Mouse (Mus musculus) kidney, postnatal 0 days (tissue): ENCODE measurements around the gene Arhgap10. TPM values are rescaled to one million over a fixed set of nuclear protein-coding genes. Genes with fewer than 3 reads are reported as not detected.
A peak's percentile ranks its signal among the peaks of the same experiment; 100 is the strongest.

Experiments
- ATAC-seq: fragments of 200-750 bp; cut with Nextera tagmentation; replicated peaks from 2 replicates; pipeline ENCODE4 v1.8.0; 2017; ENCODE audit warnings: low read depth, moderate number of reproducible peaks, moderate TSS enrichment, moderate library complexity; ENCODE audit not compliant: low FRiP score
- DNase-seq: peaks from one replicate; pipeline ENCODE4 v3.0.0-alpha.2; 2016; ENCODE audit warnings: low spot score
- H3K27ac ChIP-seq: fragments of 300-500 bp; sonication (generic); 2 replicates; pipeline ENCODE4 v1.5.1; 2014; ENCODE audit warnings: mild to moderate bottlenecking
- H3K27me3 ChIP-seq: fragments of 300-500 bp; sonication (generic); 2 replicates; pipeline ENCODE4 v1.6.1; 2014; ENCODE audit warnings: low read length, mixed read lengths; ENCODE audit not compliant: insufficient read depth
- H3K36me3 ChIP-seq: fragments of 300-500 bp; sonication (generic); 2 replicates; pipeline ENCODE4 v1.6.1; 2014; ENCODE audit warnings: low read length, mixed read lengths; ENCODE audit not compliant: insufficient read depth
- H3K4me1 ChIP-seq: fragments of 300-500 bp; sonication (generic); replicated peaks from 2 replicates; pipeline ENCODE4 v1.6.1; 2014; ENCODE audit warnings: antibody characterized with exemption, low read length, mixed read lengths; ENCODE audit not compliant: insufficient read depth
- H3K4me2 ChIP-seq: fragments of 300-500 bp; sonication (generic); 2 replicates; pipeline ENCODE4 v1.6.1; 2014; ENCODE audit warnings: mild to moderate bottlenecking, low read length, moderate library complexity, mixed read lengths
- H3K4me3 ChIP-seq: fragments of 300-500 bp; sonication (generic); replicated peaks from 2 replicates; pipeline ENCODE4 v1.5.1; 2014; ENCODE audit warnings: low read depth, low read length
- H3K9ac ChIP-seq: fragments of 300-500 bp; sonication (generic); 2 replicates; pipeline ENCODE4 v1.6.1; 2014; ENCODE audit warnings: low read depth, low read length
- H3K9me3 ChIP-seq: fragments of 300-500 bp; sonication (generic); replicated peaks from 2 replicates; pipeline ENCODE4 v1.6.1; 2016; ENCODE audit warnings: low read length, inconsistent platforms, mixed read lengths
- CTCF ChIP-seq: IDR thresholded peaks from 2 replicates; pipeline ENCODE4 v1.5.1; 2016; ENCODE audit warnings: antibody characterized with exemption, low read depth, mild to moderate bottlenecking, moderate library complexity
- WGBS: fragments of 180-500 bp; shearing (Covaris S2); extraction: QIAGEN DNeasy Blood & Tissue Kit; methylation state at CpG from one replicate; pipeline ENCODE4 v1.1.7; 2014; 5-methylcytosine and 5-hydroxymethylcytosine counted together
- polyA plus RNA-seq: library from polyadenylated mRNA; unstranded; fragments of >200 nt; fragmentation: Nextera tagmentation; extraction: Ambion mirVana; gene quantifications from 2 replicates; pipeline ENCODE4 v1.2.1, GENCODE M21; 2015

The Arhgap10 gene
- polyA plus RNA-seq, 1 experiment from 2014 or later = 26.6 TPM

DNA sequence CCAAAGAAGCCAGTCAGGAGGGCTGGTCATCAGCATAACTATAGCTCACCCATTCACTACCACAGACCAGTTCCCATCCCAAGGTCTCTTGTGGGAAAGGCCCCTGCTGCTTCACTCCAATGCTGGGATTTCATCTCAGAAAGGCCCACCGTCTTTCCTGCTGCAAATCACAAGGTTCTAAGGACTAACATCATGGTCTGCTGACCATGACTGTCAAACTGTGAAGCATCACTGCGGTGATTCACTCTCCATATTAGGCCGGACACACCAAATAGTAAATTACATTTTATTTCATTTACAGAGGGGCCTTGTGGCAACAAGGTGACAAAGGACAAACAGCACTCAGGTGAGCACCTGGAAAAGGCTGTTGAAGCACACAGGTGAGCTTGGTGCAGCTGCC, 267.7 kb downstream of the Arhgap10 start:
- Histone ChIP-seq H3K36me3 (peaks cover 28% of the 10 kb centered on the region; the same call in 1 of the 2 replicates), H3K9me3 (no peaks in the 10 kb centered on the region), H3K27ac (no peak overlapping the region), H3K4me1 (no peaks in the 10 kb centered on the region), H3K4me3 (no peak overlapping the region), H3K9ac (no peak overlapping the region), H3K4me2 (no peak overlapping the region), H3K27me3 (no peaks in the 10 kb centered on the region)
- no peak for TF ChIP-seq CTCF
- WGBS = 61% methylated on average over 3 of the region's 3 CpGs
- ATAC-seq (no peak), DNase-seq (no peak)

DNA sequence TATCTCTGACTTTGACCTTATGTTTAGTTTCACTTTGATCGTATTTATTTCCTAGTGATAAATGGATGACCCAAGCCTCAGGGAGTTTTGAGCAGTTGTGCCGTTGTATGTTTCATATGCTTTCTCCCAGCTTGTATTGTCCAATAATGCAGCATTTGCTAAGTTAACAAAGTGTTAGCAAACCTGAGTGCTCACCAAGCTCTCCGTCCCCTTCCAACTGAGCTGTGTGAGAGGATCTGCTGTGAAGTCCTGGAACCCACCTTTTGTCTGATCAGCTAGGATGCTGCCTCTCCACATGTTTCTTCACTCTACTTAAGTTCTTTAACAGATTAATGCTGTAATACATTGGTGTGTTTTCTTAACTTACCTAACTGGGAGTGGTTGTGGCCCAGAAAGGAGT, 276.4 kb downstream of the Arhgap10 start:
- no peaks in the 10 kb centered on the region for H3K9me3 ChIP-seq
- H3K27ac ChIP-seq = no peak overlapping the region
- H3K27me3 ChIP-seq = no peaks in the 10 kb centered on the region
- 71% methylated on average over 3 of the region's 3 CpGs for WGBS
- no peaks in the 10 kb centered on the region for H3K36me3 ChIP-seq
- DNase-seq (no peak), ATAC-seq (no peak)
- TF ChIP-seq CTCF = no peak
- no peak overlapping the region for H3K4me3 ChIP-seq
- no peak overlapping the region for H3K9ac ChIP-seq
- no peaks in the 10 kb centered on the region for H3K4me1 ChIP-seq
- no peak overlapping the region for H3K4me2 ChIP-seq

DNA sequence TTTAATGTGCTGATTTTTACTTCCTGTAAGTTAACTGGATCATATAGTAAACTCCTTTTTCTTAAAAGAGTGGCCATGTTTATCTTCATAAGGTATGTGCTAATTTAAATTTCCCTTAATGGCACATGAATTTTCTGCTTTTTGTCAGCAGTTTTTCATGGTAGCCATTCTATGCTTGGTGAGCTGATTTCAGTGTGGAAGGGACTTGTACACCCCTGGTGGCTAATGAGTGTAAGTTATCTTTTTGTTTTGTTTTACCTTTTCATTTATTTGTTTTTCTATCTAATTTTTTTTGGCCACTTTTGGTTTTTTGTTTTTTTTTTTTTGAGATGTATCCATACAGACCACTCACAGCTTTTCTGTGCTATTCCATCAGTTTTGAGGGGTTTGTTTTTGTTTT, 278.3 kb downstream of the Arhgap10 start:
- H3K27me3 ChIP-seq = no peaks in the 10 kb centered on the region
- H3K27ac ChIP-seq = no peak overlapping the region
- no peaks in the 10 kb centered on the region for H3K9me3 ChIP-seq
- TF ChIP-seq CTCF = peak; percentile 45; the same call in 1 of the 2 replicates
- no peak overlapping the region for H3K4me3 ChIP-seq
- H3K9ac ChIP-seq = no peak overlapping the region
- no peak overlapping the region for H3K4me2 ChIP-seq
- no peaks in the 10 kb centered on the region for H3K4me1 ChIP-seq
- ATAC-seq (no peak), DNase-seq (peak; percentile 40)
- H3K36me3 ChIP-seq = no peaks in the 10 kb centered on the region

DNA sequence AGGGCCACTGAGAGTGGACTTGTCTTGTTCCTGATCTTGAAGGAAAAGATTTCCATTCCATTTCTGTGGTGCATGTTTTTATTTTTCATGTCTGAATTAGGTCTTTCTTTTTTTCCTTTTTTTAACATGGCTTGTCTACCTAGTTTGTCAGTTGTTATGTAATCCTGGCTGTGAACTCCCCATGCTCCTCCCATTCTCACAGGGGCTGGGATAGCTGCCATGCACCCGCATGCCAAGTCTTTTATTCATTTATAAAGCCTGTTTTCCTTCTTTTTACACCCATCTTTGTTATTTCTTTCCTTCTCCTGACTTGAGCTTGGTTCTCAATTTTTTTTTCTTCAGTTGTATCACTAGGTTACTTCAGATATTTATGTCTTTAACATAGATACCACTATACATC, 281.1 kb downstream of the Arhgap10 start:
- Histone ChIP-seq H3K27ac (no peak overlapping the region), H3K4me2 (no peak overlapping the region), H3K4me3 (no peak overlapping the region), H3K27me3 (no peaks in the 10 kb centered on the region), H3K4me1 (no peaks in the 10 kb centered on the region), H3K36me3 (no peaks in the 10 kb centered on the region), H3K9me3 (no peaks in the 10 kb centered on the region), H3K9ac (no peak overlapping the region)
- 85% methylated on average over 1 of the region's 1 CpGs for WGBS
- no peak for ATAC-seq
- no peak for TF ChIP-seq CTCF
- DNase-seq = no peak

DNA sequence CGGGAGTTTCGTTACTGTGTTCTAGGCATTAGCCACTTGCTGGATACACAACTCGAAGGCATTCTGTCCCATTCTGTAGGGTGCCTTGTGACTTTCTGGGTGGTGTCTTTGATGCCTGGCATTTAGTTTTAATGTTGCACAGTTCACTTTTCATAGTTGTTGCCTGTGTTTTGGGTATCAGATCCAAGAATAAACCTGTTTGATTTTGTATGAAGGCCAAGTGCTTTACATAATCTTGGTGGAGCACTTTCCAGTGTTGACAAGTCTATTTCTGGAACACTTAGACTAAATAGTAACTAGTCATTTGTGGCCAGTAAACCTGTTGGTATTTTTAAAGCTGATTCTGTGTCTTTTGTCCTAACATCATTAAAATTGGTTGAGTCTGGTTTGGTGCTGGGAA, 285.3 kb downstream of the Arhgap10 start:
- H3K4me2 ChIP-seq = no peak overlapping the region
- H3K36me3 ChIP-seq = no peaks in the 10 kb centered on the region
- no peaks in the 10 kb centered on the region for H3K4me1 ChIP-seq
- no peaks in the 10 kb centered on the region for H3K27me3 ChIP-seq
- TF ChIP-seq CTCF = no peak
- no peak overlapping the region for H3K9ac ChIP-seq
- ATAC-seq = no peak
- H3K9me3 ChIP-seq = no peaks in the 10 kb centered on the region
- no peak overlapping the region for H3K4me3 ChIP-seq
- no peak overlapping the region for H3K27ac ChIP-seq
- no peak for DNase-seq
- 87% methylated on average over 3 of the region's 3 CpGs for WGBS

DNA sequence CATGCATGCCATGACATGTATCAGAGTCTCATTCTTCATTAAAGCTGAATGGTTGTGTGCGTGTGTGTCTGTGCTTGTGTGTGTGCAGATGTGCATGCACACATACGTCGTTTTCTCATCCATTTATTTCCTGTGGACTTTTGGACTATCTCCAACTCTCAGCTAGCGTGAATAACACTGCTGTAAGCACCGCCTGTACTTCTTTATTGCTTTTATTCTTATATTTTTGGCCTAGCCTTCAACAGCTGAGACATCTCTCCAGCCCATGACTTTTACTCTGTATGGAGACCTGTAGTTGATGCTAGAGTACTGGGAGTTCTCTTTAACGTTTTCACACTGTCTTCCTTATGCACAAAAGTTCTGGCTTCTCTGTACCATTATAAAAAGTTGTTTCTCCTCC, 285.9 kb downstream of the Arhgap10 start:
- Histone ChIP-seq H3K27me3 (no peaks in the 10 kb centered on the region), H3K36me3 (no peaks in the 10 kb centered on the region), H3K9ac (no peak overlapping the region), H3K4me3 (no peak overlapping the region), H3K9me3 (no peaks in the 10 kb centered on the region), H3K4me2 (no peak overlapping the region), H3K27ac (no peak overlapping the region), H3K4me1 (no peaks in the 10 kb centered on the region)
- TF ChIP-seq CTCF = no peak
- DNase-seq = peak; percentile 56
- ATAC-seq = no peak
- 43% methylated on average over 6 of the region's 6 CpGs for WGBS

DNA sequence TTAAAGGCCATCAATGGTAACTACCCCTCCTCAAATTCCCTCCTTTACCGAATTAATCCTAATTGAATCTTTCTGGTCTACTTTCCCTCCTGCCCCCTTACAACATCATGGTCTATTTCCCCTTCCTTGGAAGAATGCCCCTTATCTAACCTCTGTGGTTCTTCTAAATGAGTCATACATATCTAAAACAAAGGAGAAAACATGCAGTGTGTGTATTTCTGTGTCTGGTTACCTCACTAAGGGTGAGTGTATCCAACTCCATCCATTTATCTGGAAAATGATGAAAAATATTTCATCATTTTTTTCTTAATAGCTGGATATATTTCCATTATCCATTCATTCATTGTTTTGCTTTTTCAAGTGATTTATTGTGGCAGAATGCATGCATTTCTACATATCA, 286.5 kb downstream of the Arhgap10 start:
- DNase-seq = no peak
- Histone ChIP-seq H3K4me1 (no peaks in the 10 kb centered on the region), H3K4me2 (no peak overlapping the region), H3K27ac (no peak overlapping the region), H3K4me3 (no peak overlapping the region), H3K9ac (no peak overlapping the region), H3K27me3 (no peaks in the 10 kb centered on the region), H3K9me3 (no peaks in the 10 kb centered on the region), H3K36me3 (no peaks in the 10 kb centered on the region)
- 69% methylated on average over 1 of the region's 1 CpGs for WGBS
- ATAC-seq = no peak
- no peak for TF ChIP-seq CTCF
